Mouse (Mus musculus) stomach, embryonic 14.5 days (tissue): Measurements from ENCODE around the gene Mov10l1. TPM values are rescaled to one million over a fixed set of nuclear protein-coding genes. Genes with fewer than 3 reads are reported as not detected.

Experiments used
- ATAC-seq: fragments of 200-750 bp; cut with Nextera tagmentation; 2 replicates; pipeline ENCODE4 v1.8.0; 2017; ENCODE audit warnings: low read depth, moderate TSS enrichment; ENCODE audit not compliant: insufficient number of reproducible peaks, insufficient read depth, low FRiP score
- H3K27ac ChIP-seq: fragments of 300-500 bp; sonication (generic); 2 replicates; pipeline ENCODE4 v1.5.1; 2014; ENCODE audit warnings: mild to moderate bottlenecking, low read length, moderate library complexity, mixed read lengths
- H3K27me3 ChIP-seq: fragments of 300-500 bp; sonication (generic); 2 replicates; pipeline ENCODE4 v1.6.1; 2014; ENCODE audit warnings: low read length, control low read depth, mixed read lengths; ENCODE audit not compliant: control insufficient read depth, insufficient read depth
- H3K36me3 ChIP-seq: fragments of 300-500 bp; sonication (generic); 2 replicates; pipeline ENCODE4 v1.6.1; 2014; ENCODE audit warnings: mild to moderate bottlenecking, control low read depth, low read length, moderate library complexity, mixed read lengths; ENCODE audit not compliant: control insufficient read depth, insufficient read depth
- H3K4me1 ChIP-seq: fragments of 300-500 bp; sonication (generic); 2 replicates; pipeline ENCODE4 v1.6.1; 2014; ENCODE audit warnings: low read length, control low read depth, mixed read lengths; ENCODE audit not compliant: control insufficient read depth, insufficient read depth
- H3K4me2 ChIP-seq: fragments of 300-500 bp; sonication (generic); replicated peaks from 2 replicates; pipeline ENCODE4 v1.6.1; 2014; ENCODE audit warnings: low read depth, low read length, control low read depth
- H3K4me3 ChIP-seq: fragments of 300-500 bp; sonication (generic); 2 replicates; pipeline ENCODE4 v1.5.1; 2014; ENCODE audit warnings: low read depth, low read length, control low read depth
- H3K9ac ChIP-seq: fragments of 300-500 bp; sonication (generic); replicated peaks from 2 replicates; pipeline ENCODE4 v1.6.1; 2014; ENCODE audit warnings: low read depth, mild to moderate bottlenecking, control low read depth, low read length, moderate library complexity, mixed read lengths
- H3K9me3 ChIP-seq: fragments of 300-500 bp; sonication (generic); 2 replicates; pipeline ENCODE4 v1.6.1; 2016; ENCODE audit warnings: low read depth, low read length, control low read depth; ENCODE audit not compliant: control insufficient read depth
- WGBS: fragments of 180-500 bp; shearing (Covaris S2); extraction: QIAGEN DNeasy Blood & Tissue Kit; methylation state at CpG from one replicate; pipeline ENCODE4 v1.1.7; 2014; 5-methylcytosine and 5-hydroxymethylcytosine counted together
- polyA plus RNA-seq: library from polyadenylated mRNA; unstranded; fragments of >200 nt; fragmentation: Nextera tagmentation; extraction: Ambion mirVana; gene quantifications from 2 replicates; pipeline ENCODE4 v1.2.1, GENCODE M21; 2014

Mov10l1 gene
- polyA plus RNA-seq, 1 experiment from 2014 or later, result not detected

DNA sequence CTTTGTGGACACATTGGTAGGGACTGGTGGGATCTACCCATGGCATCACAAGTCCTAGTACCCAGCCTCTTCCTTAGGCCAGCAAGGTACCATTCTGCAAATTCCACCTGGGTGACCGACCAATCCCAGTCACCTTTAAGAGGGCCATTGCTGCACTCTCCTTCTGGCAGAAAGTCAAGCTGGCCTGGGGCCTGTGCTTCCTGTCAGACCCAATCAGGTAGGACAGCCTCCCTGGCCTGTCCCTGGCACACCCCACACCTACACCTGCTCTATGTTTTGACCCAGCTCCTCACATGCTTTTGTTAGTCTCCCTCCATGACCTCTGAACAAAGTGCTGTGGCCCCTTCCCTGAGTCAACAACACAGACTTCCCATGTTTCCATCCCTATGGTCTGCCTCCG, 102.1 kb downstream of the Mov10l1 start:
- no peak overlapping the region for H3K27ac ChIP-seq
- H3K27me3 ChIP-seq, result no peaks in the 10 kb centered on the region
- H3K4me3 ChIP-seq, result no peak overlapping the region
- WGBS, result 86% methylated on average over 2 of the region's 2 CpGs
- no peak for ATAC-seq
- H3K4me1 ChIP-seq, result peaks cover 2% of the 10 kb centered on the region; the same call in 1 of the 2 replicates
- peaks cover 38% of the 10 kb centered on the region for H3K36me3 ChIP-seq
- no peak overlapping the region for H3K4me2 ChIP-seq
- no peak overlapping the region for H3K9ac ChIP-seq
- no peaks in the 10 kb centered on the region for H3K9me3 ChIP-seq

DNA sequence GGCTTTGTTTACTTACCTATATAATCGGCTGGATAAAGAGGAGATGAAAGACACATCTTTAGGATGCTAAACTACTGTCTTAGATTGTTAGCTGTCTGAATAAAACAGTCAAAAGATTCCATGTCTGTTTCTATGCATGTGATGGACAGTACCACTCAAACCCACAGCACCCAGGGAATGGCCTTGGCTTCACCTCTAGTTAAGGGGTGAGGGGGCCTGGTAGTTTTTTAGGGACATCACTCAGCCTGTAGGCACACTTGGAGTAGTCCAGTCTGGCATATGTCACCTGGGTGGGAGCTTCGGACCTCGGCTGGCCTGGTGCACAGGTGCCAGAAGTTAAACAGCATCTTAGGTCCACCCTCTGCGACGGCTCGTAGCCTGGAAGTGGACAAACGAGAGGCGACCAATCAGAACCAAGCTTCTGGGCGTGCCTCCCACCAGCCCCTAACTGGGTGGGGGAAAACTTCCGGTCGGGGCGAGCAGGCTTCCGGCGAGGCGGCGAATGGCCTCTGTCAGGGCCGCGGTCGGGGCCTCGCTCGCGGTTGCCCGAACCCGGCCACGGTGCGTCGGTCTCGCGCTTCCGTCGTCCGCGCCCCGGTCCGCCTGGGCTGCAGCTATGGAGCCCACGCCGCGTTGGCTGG, 106.0 kb downstream of the Mov10l1 start, which contains the start of gene Selenoo:
Gene Selenoo, plus strand, starts transcription at position 478 of the 641 bp plus-strand sequence.
- peak; percentile 94 for ATAC-seq
- Histone ChIP-seq H3K27me3 (no peaks in the 10 kb centered on the region), H3K9ac (peak within 1 kb of the TSS; percentile 90), H3K4me2 (peak within 1 kb of the TSS; percentile 94), H3K36me3 (peaks cover 33% of the 10 kb centered on the region), H3K27ac (peak within 1 kb of the TSS; percentile 33; the same call in 1 of the 2 replicates), H3K4me3 (peak within 1 kb of the TSS; percentile 98), H3K4me1 (peaks cover 6% of the 10 kb centered on the region; the same call in 1 of the 2 replicates), H3K9me3 (no peaks in the 10 kb centered on the region)
- 1% methylated on average over 38 of the region's 38 CpGs for WGBS

DNA sequence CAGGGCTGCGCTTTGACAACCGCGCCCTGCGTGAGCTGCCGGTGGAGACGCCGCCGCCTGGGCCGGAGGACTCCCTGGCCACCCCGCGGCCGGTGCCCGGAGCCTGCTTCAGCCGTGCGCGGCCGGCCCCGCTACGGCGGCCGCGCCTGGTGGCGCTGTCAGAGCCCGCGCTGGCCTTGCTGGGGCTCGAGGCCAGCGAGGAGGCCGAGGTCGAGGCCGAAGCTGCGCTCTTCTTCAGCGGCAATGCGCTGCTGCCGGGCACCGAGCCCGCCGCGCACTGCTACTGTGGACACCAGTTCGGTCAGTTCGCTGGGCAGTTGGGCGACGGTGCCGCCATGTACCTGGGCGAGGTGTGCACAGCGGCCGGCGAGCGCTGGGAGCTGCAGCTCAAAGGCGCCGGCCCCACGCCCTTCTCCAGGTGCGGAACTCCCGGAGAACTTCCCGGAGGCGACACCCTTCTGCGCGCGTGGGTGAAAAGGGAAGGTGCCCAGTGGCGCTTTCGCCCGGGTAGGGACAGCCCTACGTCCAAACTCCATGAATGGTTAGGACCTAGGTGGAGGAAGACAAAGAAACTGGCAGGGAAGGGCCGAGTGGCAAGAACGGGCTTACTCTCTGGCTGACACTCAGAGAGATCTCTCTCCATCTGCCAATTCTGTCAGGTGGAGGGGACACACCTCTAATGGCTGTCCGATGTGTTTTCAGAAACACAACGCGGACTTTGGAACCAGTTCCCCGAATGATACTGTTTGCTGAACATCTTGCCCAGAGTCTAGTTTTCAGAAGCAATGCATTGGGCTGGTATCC, 106.7 kb downstream of the Mov10l1 start:
- ATAC-seq, result peak; percentile 39
- peak overlapping the region; percentile 33; the same call in 1 of the 2 replicates for H3K27ac ChIP-seq
- H3K27me3 ChIP-seq, result no peaks in the 10 kb centered on the region
- H3K4me1 ChIP-seq, result peaks cover 6% of the 10 kb centered on the region; the same call in 1 of the 2 replicates
- H3K9ac ChIP-seq, result peak overlapping the region; percentile 90
- H3K9me3 ChIP-seq, result no peaks in the 10 kb centered on the region
- H3K4me3 ChIP-seq, result peak overlapping the region; percentile 98
- H3K36me3 ChIP-seq, result peaks cover 36% of the 10 kb centered on the region
- peak overlapping the region; percentile 94 for H3K4me2 ChIP-seq
- WGBS, result 3% methylated on average over 68 of the region's 68 CpGs

DNA sequence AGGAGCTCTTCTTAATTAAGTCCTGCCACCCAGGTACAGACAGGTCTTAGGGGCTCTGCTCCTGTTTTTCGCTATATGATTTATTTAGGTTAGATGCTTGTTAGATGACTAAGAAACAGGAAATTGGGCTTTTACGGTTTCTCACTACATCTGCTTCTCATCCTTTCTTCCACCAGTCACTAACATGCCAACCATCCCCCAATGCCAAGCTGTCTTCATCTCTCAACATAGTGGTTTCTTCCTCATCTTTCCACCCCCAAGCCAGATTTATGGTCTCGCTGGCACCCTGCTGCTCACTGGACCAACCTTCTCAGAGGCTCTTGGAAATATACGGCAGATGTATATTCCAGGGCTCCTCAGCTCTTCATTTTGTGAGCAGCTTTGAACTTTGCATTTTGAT, 108.0 kb downstream of the Mov10l1 start:
- 83% methylated on average over 4 of the region's 4 CpGs for WGBS
- ATAC-seq, result no peak

DNA sequence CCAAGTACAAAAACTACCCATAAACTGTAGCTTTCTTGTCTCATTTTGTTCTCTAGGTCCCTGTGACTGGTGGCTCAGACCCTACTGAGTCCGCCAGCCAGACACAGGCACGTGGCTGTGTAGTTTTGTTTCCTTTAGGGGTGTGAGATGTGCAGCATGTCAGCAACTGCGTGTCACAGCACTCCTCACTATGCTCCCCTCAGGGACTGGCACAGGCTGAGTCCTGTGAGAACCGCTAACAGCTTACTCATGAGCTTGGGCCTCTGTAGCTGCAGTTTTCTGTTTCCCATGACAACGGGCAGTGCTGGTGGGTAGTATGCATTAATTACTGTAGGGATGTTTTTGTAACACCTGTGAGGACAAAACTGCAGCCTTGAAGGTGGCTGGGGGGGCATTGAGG, 109.5 kb downstream of the Mov10l1 start:
- Histone ChIP-seq H3K36me3 (peaks cover 45% of the 10 kb centered on the region), H3K27me3 (no peaks in the 10 kb centered on the region), H3K9me3 (no peaks in the 10 kb centered on the region), H3K4me2 (no peak overlapping the region), H3K9ac (no peak overlapping the region), H3K4me1 (peaks cover 6% of the 10 kb centered on the region; the same call in 1 of the 2 replicates), H3K4me3 (no peak overlapping the region), H3K27ac (no peak overlapping the region)
- 78% methylated on average over 5 of the region's 5 CpGs for WGBS
- no peak for ATAC-seq

More for the DNA sequence above, 108.0 kb downstream of the Mov10l1 start:
- Histone ChIP-seq H3K36me3 (peaks cover 36% of the 10 kb centered on the region), H3K4me2 (no peak overlapping the region), H3K4me3 (no peak overlapping the region), H3K9ac (no peak overlapping the region), H3K4me1 (peaks cover 6% of the 10 kb centered on the region; the same call in 1 of the 2 replicates), H3K27ac (no peak overlapping the region), H3K9me3 (no peaks in the 10 kb centered on the region), H3K27me3 (no peaks in the 10 kb centered on the region)

DNA sequence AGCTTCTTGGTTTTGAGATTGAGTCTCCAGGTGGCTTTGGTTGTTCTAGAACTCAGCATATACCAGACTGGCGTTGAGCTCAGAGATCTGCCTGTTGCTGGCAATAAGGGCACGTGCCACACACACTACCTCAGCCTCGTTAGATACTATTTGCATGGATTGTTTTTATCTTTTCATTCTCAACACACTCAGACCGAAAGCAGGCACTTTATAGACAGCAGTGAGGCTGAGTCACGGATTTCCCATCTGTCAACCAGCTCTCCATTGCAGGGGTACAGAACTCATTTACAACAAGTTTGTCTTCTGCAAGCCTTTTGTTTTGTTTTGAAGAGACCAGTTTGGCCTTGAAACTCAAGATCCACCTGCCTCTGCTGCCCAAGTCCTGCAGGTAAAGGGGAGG, 114.7 kb downstream of the Mov10l1 start:
- Histone ChIP-seq H3K27me3 (no peaks in the 10 kb centered on the region), H3K4me1 (no peaks in the 10 kb centered on the region), H3K27ac (no peak overlapping the region), H3K4me2 (no peak overlapping the region), H3K9me3 (no peaks in the 10 kb centered on the region), H3K9ac (no peak overlapping the region), H3K36me3 (peaks cover 87% of the 10 kb centered on the region), H3K4me3 (no peak overlapping the region)
- no peak for ATAC-seq
- WGBS, result 92% methylated on average over 5 of the region's 5 CpGs

DNA sequence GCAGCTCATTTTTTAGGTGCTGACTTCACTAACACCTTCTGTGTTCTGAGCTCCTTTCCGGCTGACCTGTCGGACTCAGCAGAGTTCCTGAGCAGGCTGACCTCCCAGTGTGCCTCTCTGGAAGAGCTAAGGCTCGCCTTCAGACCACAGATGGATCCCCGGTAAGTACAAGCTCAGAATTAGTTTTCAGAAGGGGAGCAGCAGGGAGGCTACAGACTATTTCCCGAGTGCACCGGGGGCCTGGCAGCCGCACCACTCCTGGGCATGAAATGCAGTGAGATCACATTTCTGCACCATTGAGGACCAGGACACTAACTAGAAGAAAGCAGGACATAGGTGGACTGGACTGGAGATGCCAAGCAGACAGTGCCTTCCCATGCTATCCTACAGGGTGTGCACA, 115.9 kb downstream of the Mov10l1 start:
- ATAC-seq, result no peak
- H3K27me3 ChIP-seq, result no peaks in the 10 kb centered on the region
- no peak overlapping the region for H3K9ac ChIP-seq
- H3K9me3 ChIP-seq, result no peaks in the 10 kb centered on the region
- H3K4me1 ChIP-seq, result no peaks in the 10 kb centered on the region
- no peak overlapping the region for H3K4me3 ChIP-seq
- no peak overlapping the region for H3K27ac ChIP-seq
- H3K36me3 ChIP-seq, result peaks cover 88% of the 10 kb centered on the region
- H3K4me2 ChIP-seq, result no peak overlapping the region
- 92% methylated on average over 7 of the region's 7 CpGs for WGBS

DNA sequence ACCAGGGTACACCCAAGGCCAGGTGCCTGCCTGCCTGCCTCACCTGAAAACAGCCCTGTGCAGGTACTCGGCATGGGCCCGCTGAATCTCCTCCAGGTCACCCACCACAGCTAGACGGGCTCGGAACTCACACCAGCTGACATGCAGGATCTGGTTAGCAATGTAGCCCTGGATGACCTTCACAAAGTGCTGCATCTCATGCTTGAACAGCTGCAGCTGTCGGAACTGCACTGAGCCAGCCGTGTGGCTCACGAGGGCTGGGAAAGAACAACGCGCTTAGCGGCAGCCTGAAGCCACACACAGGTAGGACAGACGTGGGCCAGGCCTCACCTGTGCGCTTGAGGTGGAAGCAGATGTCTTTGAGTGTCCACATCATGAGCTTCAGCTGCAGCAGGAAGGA, 118.1 kb downstream of the Mov10l1 start:
- no peak overlapping the region for H3K27ac ChIP-seq
- peaks cover 88% of the 10 kb centered on the region for H3K36me3 ChIP-seq
- H3K4me2 ChIP-seq, result no peak overlapping the region
- no peaks in the 10 kb centered on the region for H3K27me3 ChIP-seq
- no peaks in the 10 kb centered on the region for H3K9me3 ChIP-seq
- H3K4me1 ChIP-seq, result no peaks in the 10 kb centered on the region
- WGBS, result 88% methylated on average over 12 of the region's 12 CpGs
- H3K4me3 ChIP-seq, result no peak overlapping the region
- no peak overlapping the region for H3K9ac ChIP-seq
- ATAC-seq, result no peak
